Mouse (Mus musculus): ENCODE data around the gene Ghsr. TPM values are rescaled to one million over a fixed set of nuclear protein-coding genes. Genes with fewer than 3 reads are reported as not detected.

Gene Ghsr
- polyA plus RNA-seq (2014; fragmentation: Nextera tagmentation; extraction: Ambion mirVana) = 0.05 TPM in 1 of 2 replicates, not detected in the other

DNA sequence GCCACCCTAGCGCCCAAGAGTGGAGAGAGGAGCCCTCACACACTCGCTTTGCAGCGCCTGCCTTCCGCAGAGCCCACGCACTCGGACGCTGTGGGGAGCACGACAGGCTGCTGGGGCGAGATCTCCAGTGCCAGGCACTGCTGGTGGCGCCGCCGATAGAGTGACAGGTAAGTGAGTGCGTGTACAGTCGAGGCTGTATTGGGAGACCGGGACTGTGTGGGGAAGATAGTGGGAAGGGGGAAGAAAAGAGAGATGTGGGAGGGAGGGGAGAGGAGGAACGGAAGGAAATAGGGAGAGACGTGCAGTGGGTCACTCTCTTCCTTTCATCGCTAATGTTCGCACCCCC is at the start of gene Ghsr:
Ghsr (plus strand) TSS at position 76 of the 346 bp plus-strand sequence.
- H3K4me1 ChIP-seq (ENCODE audit: control insufficient read depth, insufficient read depth, low read length) = peaks cover 5% of the 10 kb centered on the region; the same call in 1 of the 2 replicates
- 1% methylated on average over 19 of the region's 19 CpGs for WGBS
- no peak within 1 kb of the TSS for H3K27ac ChIP-seq (ENCODE audit: low read depth, low read length)
- no peaks in the 10 kb centered on the region for H3K9me3 ChIP-seq (ENCODE audit: control insufficient read depth, low read length)
- no peaks in the 10 kb centered on the region for H3K36me3 ChIP-seq (ENCODE audit: control insufficient read depth, insufficient read depth, low read length)
- no peak for ATAC-seq (ENCODE audit: low FRiP score, low TSS enrichment)
- peaks cover 51% of the 10 kb centered on the region for H3K27me3 ChIP-seq (ENCODE audit: control insufficient read depth, insufficient read depth, low read length)
- peak within 1 kb of the TSS; percentile 41 for H3K4me2 ChIP-seq (replicated peaks; ENCODE audit: low read depth, low read length)
- H3K4me3 ChIP-seq (ENCODE audit: low read length) = peak within 1 kb of the TSS; percentile 27
- H3K9ac ChIP-seq (ENCODE audit: low read depth, low read length) = no peak within 1 kb of the TSS

DNA sequence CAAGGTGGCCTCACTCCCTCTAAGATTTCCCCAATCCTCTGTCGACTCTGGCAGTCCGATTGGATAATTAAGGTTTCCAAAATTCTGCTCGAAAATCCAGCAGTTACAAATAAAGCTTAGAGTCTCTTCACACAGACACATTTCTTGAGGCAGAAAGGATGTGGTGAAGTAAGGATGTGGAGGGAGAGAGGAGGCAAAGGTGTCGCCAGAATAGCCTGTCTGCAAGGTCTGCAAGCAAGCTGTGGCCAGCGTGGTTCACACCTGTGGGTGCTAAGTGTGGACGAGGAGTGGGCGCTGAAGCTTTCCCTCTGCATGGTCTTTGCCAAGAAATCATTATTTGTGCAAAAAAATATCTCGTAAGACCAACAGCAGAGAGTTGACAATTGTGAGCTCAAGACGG is 48.6 kb upstream of the Ghsr start:
- H3K36me3 ChIP-seq (ENCODE audit: control insufficient read depth, insufficient read depth, low read length) = no peaks in the 10 kb centered on the region
- H3K4me1 ChIP-seq (ENCODE audit: control insufficient read depth, insufficient read depth, low read length) = no peaks in the 10 kb centered on the region
- ATAC-seq (ENCODE audit: low FRiP score, low TSS enrichment) = no peak
- no peak overlapping the region for H3K4me2 ChIP-seq (replicated peaks; ENCODE audit: low read depth, low read length)
- no peak overlapping the region for H3K4me3 ChIP-seq (ENCODE audit: low read length)
- 79% methylated on average over 9 of the region's 9 CpGs for WGBS
- no peak overlapping the region for H3K27ac ChIP-seq (ENCODE audit: low read depth, low read length)
- H3K27me3 ChIP-seq (ENCODE audit: control insufficient read depth, insufficient read depth, low read length) = no peaks in the 10 kb centered on the region
- H3K9me3 ChIP-seq (ENCODE audit: control insufficient read depth, low read length) = no peaks in the 10 kb centered on the region
- no peak overlapping the region for H3K9ac ChIP-seq (ENCODE audit: low read depth, low read length)

GRCm38 (mm10) chr3:27323551-27323950 is 47.6 kb upstream of the Ghsr start:
- ATAC-seq (ENCODE audit: low FRiP score, low TSS enrichment) = no peak
- Histone ChIP-seq H3K4me3 (ENCODE audit: low read length) (no peak overlapping the region), H3K9me3 (ENCODE audit: control insufficient read depth, low read length) (no peaks in the 10 kb centered on the region), H3K27ac (ENCODE audit: low read depth, low read length) (no peak overlapping the region), H3K9ac (ENCODE audit: low read depth, low read length) (no peak overlapping the region), H3K4me1 (ENCODE audit: control insufficient read depth, insufficient read depth, low read length) (no peaks in the 10 kb centered on the region), H3K36me3 (ENCODE audit: control insufficient read depth, insufficient read depth, low read length) (no peaks in the 10 kb centered on the region), H3K4me2 (replicated peaks; ENCODE audit: low read depth, low read length) (no peak overlapping the region), H3K27me3 (ENCODE audit: control insufficient read depth, insufficient read depth, low read length) (no peaks in the 10 kb centered on the region)
- WGBS = 24% methylated on average over 5 of the region's 5 CpGs

DNA sequence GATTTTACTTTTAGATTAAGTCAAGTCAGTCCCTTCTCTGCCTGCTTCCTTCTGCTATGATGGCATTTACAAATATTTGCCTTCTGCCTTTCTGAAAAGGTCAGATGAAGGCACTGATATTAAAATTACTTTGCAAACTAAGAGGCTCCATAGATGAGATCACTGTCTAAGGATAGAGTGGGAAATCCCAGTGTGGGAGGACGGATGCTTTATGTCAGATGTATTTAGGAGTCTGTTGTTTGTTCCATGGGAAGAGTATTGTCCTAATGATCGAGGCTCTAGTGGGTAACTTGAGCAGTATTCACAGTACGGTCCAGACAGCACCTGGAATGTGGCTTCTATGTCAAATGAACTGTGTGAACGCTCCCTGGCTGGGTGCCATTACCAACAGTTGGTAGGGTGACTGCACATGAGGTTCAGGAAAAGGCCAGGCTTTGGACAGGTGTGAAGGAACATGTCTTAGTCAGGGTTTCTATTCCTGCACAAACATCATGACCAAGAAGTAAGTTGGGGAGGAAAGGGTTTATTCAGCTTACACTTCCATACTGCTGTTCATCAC is 44.4 kb upstream of the Ghsr start:
- Histone ChIP-seq H3K9me3 (ENCODE audit: control insufficient read depth, low read length) (no peaks in the 10 kb centered on the region), H3K27me3 (ENCODE audit: control insufficient read depth, insufficient read depth, low read length) (no peaks in the 10 kb centered on the region), H3K4me1 (ENCODE audit: control insufficient read depth, insufficient read depth, low read length) (no peaks in the 10 kb centered on the region), H3K27ac (ENCODE audit: low read depth, low read length) (no peak overlapping the region), H3K4me3 (ENCODE audit: low read length) (no peak overlapping the region), H3K4me2 (replicated peaks; ENCODE audit: low read depth, low read length) (no peak overlapping the region), H3K9ac (ENCODE audit: low read depth, low read length) (no peak overlapping the region), H3K36me3 (ENCODE audit: control insufficient read depth, insufficient read depth, low read length) (no peaks in the 10 kb centered on the region)
- WGBS = 33% methylated on average over 4 of the region's 4 CpGs
- ATAC-seq (ENCODE audit: low FRiP score, low TSS enrichment) = peak; percentile 64; the same call in 1 of the 2 replicates

GRCm38 (mm10) chr3:27330706-27331105 is 40.4 kb upstream of the Ghsr start:
- H3K36me3 ChIP-seq (ENCODE audit: control insufficient read depth, insufficient read depth, low read length) = no peaks in the 10 kb centered on the region

DNA sequence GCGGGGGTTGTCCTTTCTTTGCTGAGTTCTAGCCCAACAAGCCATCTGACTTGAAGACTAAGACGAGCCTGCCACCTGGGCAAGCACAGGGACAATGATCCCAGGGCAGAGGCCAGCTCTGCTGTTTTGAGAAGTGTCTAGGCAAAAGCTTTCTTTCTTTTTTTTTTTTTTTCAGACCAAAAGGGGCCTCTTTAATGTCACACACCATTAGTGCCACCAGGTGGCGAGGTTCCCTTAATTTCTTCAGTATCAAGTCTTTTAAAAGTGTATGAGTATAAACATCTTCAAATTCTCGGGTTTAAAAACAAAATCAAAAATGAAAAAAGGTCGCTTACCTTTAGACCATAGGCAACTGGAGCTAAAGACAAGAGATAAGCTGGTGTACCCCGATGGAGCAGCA is 32.7 kb upstream of the Ghsr start:
- 38% methylated on average over 6 of the region's 6 CpGs for WGBS
- H3K27ac ChIP-seq (ENCODE audit: low read depth, low read length) = no peak overlapping the region
- no peaks in the 10 kb centered on the region for H3K9me3 ChIP-seq (ENCODE audit: control insufficient read depth, low read length)
- no peak overlapping the region for H3K4me3 ChIP-seq (ENCODE audit: low read length)
- no peak overlapping the region for H3K4me2 ChIP-seq (replicated peaks; ENCODE audit: low read depth, low read length)
- no peaks in the 10 kb centered on the region for H3K4me1 ChIP-seq (ENCODE audit: control insufficient read depth, insufficient read depth, low read length)
- no peak overlapping the region for H3K9ac ChIP-seq (ENCODE audit: low read depth, low read length)
- H3K36me3 ChIP-seq (ENCODE audit: control insufficient read depth, insufficient read depth, low read length) = no peaks in the 10 kb centered on the region
- ATAC-seq (ENCODE audit: low FRiP score, low TSS enrichment) = no peak
- no peaks in the 10 kb centered on the region for H3K27me3 ChIP-seq (ENCODE audit: control insufficient read depth, insufficient read depth, low read length)

More at GRCm38 (mm10) chr3:27330706-27331105, 40.4 kb upstream of the Ghsr start:
- H3K4me1 ChIP-seq (ENCODE audit: control insufficient read depth, insufficient read depth, low read length) = 0 out of 2 replicates have a peak, but pooled peaks cover 4% of the 10 kb centered on the region
- no peak overlapping the region for H3K27ac ChIP-seq (ENCODE audit: low read depth, low read length)
- 89% methylated on average over 5 of the region's 5 CpGs for WGBS
- no peak overlapping the region for H3K9ac ChIP-seq (ENCODE audit: low read depth, low read length)
- no peak overlapping the region for H3K4me3 ChIP-seq (ENCODE audit: low read length)
- H3K4me2 ChIP-seq (replicated peaks; ENCODE audit: low read depth, low read length) = no peak overlapping the region
- H3K9me3 ChIP-seq (ENCODE audit: control insufficient read depth, low read length) = no peaks in the 10 kb centered on the region
- no peaks in the 10 kb centered on the region for H3K27me3 ChIP-seq (ENCODE audit: control insufficient read depth, insufficient read depth, low read length)
- no peak for ATAC-seq (ENCODE audit: low FRiP score, low TSS enrichment)

GRCm38 (mm10) chr3:27338887-27339286 is 32.3 kb upstream of the Ghsr start:
- WGBS = 42% methylated on average over 3 of the region's 3 CpGs
- Histone ChIP-seq H3K27ac (ENCODE audit: low read depth, low read length) (no peak overlapping the region), H3K9me3 (ENCODE audit: control insufficient read depth, low read length) (no peaks in the 10 kb centered on the region), H3K4me3 (ENCODE audit: low read length) (no peak overlapping the region), H3K4me2 (replicated peaks; ENCODE audit: low read depth, low read length) (no peak overlapping the region), H3K9ac (ENCODE audit: low read depth, low read length) (no peak overlapping the region), H3K27me3 (ENCODE audit: control insufficient read depth, insufficient read depth, low read length) (no peaks in the 10 kb centered on the region), H3K36me3 (ENCODE audit: control insufficient read depth, insufficient read depth, low read length) (no peaks in the 10 kb centered on the region), H3K4me1 (ENCODE audit: control insufficient read depth, insufficient read depth, low read length) (no peaks in the 10 kb centered on the region)
- no peak; the same call in 1 of the 2 replicates for ATAC-seq (ENCODE audit: low FRiP score, low TSS enrichment)

DNA sequence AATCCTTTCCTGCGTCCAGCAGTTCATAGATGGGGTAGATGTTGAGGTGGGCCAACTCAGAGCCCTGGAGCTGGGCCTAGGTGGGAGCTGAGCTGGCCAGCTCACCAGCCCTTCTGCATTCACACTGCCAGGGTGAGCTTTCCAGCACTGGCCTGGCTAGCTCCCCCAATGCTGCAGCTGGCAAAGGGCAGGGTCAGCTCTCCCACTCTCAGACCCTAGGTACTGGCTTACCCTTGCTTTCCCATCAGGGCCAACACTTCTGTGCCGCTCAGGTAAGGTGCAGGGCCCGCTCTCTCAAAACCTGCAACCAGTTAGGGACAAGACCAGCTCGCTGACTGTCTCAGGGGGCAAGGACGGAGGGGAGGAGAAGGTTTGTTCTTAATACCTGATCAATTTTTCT is 30.4 kb upstream of the Ghsr start:
- Histone ChIP-seq H3K27ac (ENCODE audit: low read depth, low read length) (no peak overlapping the region), H3K4me1 (ENCODE audit: control insufficient read depth, insufficient read depth, low read length) (no peaks in the 10 kb centered on the region), H3K36me3 (ENCODE audit: control insufficient read depth, insufficient read depth, low read length) (no peaks in the 10 kb centered on the region), H3K4me3 (ENCODE audit: low read length) (no peak overlapping the region), H3K27me3 (ENCODE audit: control insufficient read depth, insufficient read depth, low read length) (no peaks in the 10 kb centered on the region), H3K9me3 (ENCODE audit: control insufficient read depth, low read length) (no peaks in the 10 kb centered on the region), H3K9ac (ENCODE audit: low read depth, low read length) (no peak overlapping the region), H3K4me2 (replicated peaks; ENCODE audit: low read depth, low read length) (no peak overlapping the region)
- 90% methylated on average over 5 of the region's 5 CpGs for WGBS
- no peak for ATAC-seq (ENCODE audit: low FRiP score, low TSS enrichment)

- 60% methylated on average over 6 of the region's 6 CpGs for WGBS
- no peak overlapping the region for H3K9ac ChIP-seq (ENCODE audit: low read depth, low read length)
- no peak overlapping the region for H3K27ac ChIP-seq (ENCODE audit: low read depth, low read length)
- no peaks in the 10 kb centered on the region for H3K27me3 ChIP-seq (ENCODE audit: control insufficient read depth, insufficient read depth, low read length)
- no peaks in the 10 kb centered on the region for H3K36me3 ChIP-seq (ENCODE audit: control insufficient read depth, insufficient read depth, low read length)
- H3K9me3 ChIP-seq (ENCODE audit: control insufficient read depth, low read length) = no peaks in the 10 kb centered on the region
- no peaks in the 10 kb centered on the region for H3K4me1 ChIP-seq (ENCODE audit: control insufficient read depth, insufficient read depth, low read length)
- no peak overlapping the region for H3K4me2 ChIP-seq (replicated peaks; ENCODE audit: low read depth, low read length)
- no peak overlapping the region for H3K4me3 ChIP-seq (ENCODE audit: low read length)
- ATAC-seq (ENCODE audit: low FRiP score, low TSS enrichment) = no peak
Measured at GRCm38 (mm10) chr3:27342462-27342861, 28.7 kb upstream of the Ghsr start.
